Mouse (Mus musculus): ENCODE measurements around the gene Lmf2. TPM values are rescaled to one million over a fixed set of nuclear protein-coding genes. Genes with fewer than 3 reads are reported as not detected.

The Lmf2 gene
- 96.5 TPM for polyA plus RNA-seq (2012; fragmentation: generic; extraction: Trizol)

DNA sequence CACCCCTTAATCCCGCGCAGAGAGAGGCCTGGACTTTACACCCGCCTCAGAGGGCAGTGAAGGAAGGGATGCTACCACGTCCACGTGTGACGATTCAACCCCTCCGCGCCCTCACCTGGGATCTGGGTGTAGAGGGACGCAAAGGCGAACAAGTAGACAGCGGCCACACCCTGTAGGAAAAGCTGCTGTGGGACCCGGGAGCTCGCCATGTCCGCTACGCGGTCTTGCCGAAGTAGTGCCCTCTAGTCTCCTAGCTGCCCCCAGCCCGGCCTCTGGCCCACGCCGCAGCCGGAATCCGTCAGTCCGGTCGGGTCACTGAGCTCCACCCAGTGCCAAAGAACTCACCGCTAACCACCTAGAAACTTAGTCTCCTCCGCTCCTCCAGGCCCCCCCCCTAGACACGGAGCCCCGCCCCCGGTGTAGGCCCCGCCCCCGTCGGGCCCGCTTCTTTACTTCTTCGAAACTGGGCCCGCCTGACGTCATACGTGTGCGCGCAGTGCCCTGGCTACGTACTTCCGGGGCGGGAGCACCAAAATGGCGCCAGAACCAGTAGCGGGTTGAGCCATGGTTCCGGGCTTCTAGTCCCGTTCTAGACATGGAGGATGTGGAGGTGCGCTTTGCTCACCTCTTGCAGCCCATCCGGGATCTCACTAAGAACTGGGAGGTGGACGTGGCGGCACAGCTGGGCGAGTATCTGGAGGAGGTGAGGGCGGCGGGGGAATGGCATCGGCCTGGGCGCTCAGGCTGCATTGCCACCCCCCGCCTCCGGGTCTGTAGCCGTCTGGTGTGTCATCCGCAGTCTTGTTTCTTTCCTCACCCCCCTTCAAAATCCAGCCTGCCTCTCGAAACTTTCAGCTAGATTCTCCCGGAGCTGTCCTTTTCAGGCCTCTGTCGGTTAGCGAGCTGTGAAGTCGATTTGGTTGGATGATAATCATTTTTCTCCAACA is at the start of gene Lmf2, which contains the start of gene Ncaph2:
Gene Lmf2, minus strand, starts transcription at position 419 of the 947 bp plus-strand sequence.
Gene Ncaph2, plus strand, starts transcription at position 479 of the 947 bp plus-strand sequence.
- Histone ChIP-seq H3K27me3 (ENCODE audit: control insufficient read depth, insufficient read depth, insufficient read length) (no peaks in the 10 kb centered on the region), H3ac (ENCODE audit: control insufficient read depth, insufficient read length) (peak within 1 kb of the TSS; percentile 67), H3K36me3 (ENCODE audit: control insufficient read depth, insufficient read depth) (peaks cover 15% of the 10 kb centered on the region), H3K79me2 (ENCODE audit: control insufficient read depth, insufficient read depth) (peaks cover 62% of the 10 kb centered on the region), H3K4me3 (peak within 1 kb of the TSS; percentile 97), H3K4me2 (ENCODE audit: low read depth) (peak within 1 kb of the TSS; percentile 86)
- TF ChIP-seq TCF12 (IDR thresholded peaks at IDR 0.05; ENCODE audit: insufficient read depth, poor library complexity, severe bottlenecking) (no peak), USF1 (IDR thresholded peaks at IDR 0.05; ENCODE audit: low read depth) (no peak), MAX (IDR thresholded peaks at IDR 0.05; ENCODE audit: low read depth) (no peak), CEBPB (IDR thresholded peaks at IDR 0.05; ENCODE audit: insufficient read depth, poor library complexity, severe bottlenecking) (no peak), REST (IDR thresholded peaks at IDR 0.05; ENCODE audit: insufficient read depth, insufficient read length) (no peak), POLR2AphosphoS2 (IDR thresholded peaks at IDR 0.05; ENCODE audit: insufficient read length, low read depth) (peak; percentile 78), TCF3 (IDR thresholded peaks at IDR 0.05; ENCODE audit: insufficient read length, low read depth) (no peak), MYOG (IDR thresholded peaks at IDR 0.05; ENCODE audit: control insufficient read depth in 1 of 3, insufficient read depth in 1 of 3, insufficient read length in 2 of 3, low read depth in 2 of 3) (peak in 1 of 3 experiments; percentile 7), MYOD1 (IDR thresholded peaks at IDR 0.05; ENCODE audit: control insufficient read depth in 1 of 3, insufficient read length in 2 of 3, low read depth in 2 of 3) (no peak), POLR2A (IDR thresholded peaks at IDR 0.05; ENCODE audit: insufficient read length, low read depth) (peak; percentile 70), E2F4 (IDR thresholded peaks at IDR 0.05; ENCODE audit: insufficient read depth) (peak; percentile 89), SRF (IDR thresholded peaks at IDR 0.05; ENCODE audit: control insufficient read depth, insufficient read length, low read depth) (peak; percentile 84)

DNA sequence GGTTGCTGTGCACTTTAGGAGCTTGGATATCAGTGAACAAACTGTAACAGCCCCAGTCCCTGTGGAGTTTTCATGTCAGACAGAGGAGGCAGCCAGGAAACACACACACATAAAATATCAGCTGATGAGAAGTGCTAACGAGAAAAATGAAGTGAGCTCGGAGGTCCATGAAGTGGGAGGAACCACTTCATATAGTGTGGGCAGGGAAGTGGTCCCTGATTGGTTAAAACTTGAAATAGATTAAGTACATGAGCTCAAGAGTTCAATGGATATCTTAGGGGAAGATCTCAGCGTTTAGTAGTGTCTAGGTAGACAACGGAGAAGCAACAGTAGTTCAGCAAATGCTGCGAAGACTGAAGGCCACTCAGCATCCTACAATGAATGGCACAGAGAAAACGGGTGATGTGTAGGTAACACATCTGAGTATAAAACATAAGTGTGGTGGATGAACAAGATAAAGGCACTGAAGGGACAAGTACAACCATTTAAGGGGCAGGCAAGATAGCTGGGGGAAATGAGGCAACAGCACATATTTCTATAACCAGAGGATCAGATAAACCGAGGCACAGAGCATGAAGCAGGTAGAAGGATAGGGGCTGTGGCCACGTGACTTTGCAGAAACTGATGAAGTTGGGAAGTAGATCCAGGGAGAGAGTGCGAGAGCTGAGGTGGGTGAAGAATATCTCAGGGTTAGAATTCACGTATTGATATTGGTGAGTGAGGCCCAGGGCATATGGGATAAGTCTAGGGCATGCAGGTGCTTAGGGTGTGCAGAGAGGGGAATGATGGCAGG is 49.6 kb upstream of the Lmf2 start:
- TF ChIP-seq MYOD1 (IDR thresholded peaks at IDR 0.05; ENCODE audit: control insufficient read depth in 1 of 3, insufficient read length in 2 of 3, low read depth in 2 of 3) (no peak), POLR2A (IDR thresholded peaks at IDR 0.05; ENCODE audit: insufficient read length, low read depth) (no peak), USF1 (IDR thresholded peaks at IDR 0.05; ENCODE audit: low read depth) (no peak), SRF (IDR thresholded peaks at IDR 0.05; ENCODE audit: control insufficient read depth, insufficient read length, low read depth) (no peak), CEBPB (IDR thresholded peaks at IDR 0.05; ENCODE audit: insufficient read depth, poor library complexity, severe bottlenecking) (no peak), MAX (IDR thresholded peaks at IDR 0.05; ENCODE audit: low read depth) (no peak), E2F4 (IDR thresholded peaks at IDR 0.05; ENCODE audit: insufficient read depth) (no peak)
- no peaks in the 10 kb centered on the region for H3K27me3 ChIP-seq (ENCODE audit: control insufficient read depth, insufficient read depth, insufficient read length)
- H3ac ChIP-seq (ENCODE audit: control insufficient read depth, insufficient read length) = no peak overlapping the region
- no peak overlapping the region for H3K4me3 ChIP-seq
- H3K4me2 ChIP-seq (ENCODE audit: low read depth) = no peak overlapping the region
- no peaks in the 10 kb centered on the region for H3K36me3 ChIP-seq (ENCODE audit: control insufficient read depth, insufficient read depth)
- H3K79me2 ChIP-seq (ENCODE audit: control insufficient read depth, insufficient read depth) = no peaks in the 10 kb centered on the region

DNA sequence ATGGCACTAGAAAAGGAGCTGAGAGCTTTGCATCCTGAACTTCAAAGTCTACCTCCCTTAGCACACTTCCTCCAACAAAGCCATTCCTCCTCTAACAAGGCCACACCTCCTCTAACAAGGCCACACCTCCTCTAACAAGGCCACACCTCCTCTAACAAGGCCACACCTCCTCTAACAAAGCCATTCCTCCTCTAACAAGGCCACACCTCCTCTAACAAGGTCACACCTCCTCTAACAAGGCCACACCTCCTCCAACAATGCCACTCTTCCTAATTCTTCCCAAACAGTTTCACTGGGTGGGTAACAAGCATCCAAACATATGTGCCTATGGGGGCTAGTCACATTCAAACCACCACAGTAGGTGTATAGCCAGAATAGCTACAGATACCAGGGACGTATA is 47.0 kb upstream of the Lmf2 start:
- Histone ChIP-seq H3K4me3 (no peak overlapping the region), H3K79me2 (ENCODE audit: control insufficient read depth, insufficient read depth) (no peaks in the 10 kb centered on the region), H3K4me2 (ENCODE audit: low read depth) (no peak overlapping the region), H3K36me3 (ENCODE audit: control insufficient read depth, insufficient read depth) (no peaks in the 10 kb centered on the region), H3ac (ENCODE audit: control insufficient read depth, insufficient read length) (no peak overlapping the region), H3K27me3 (ENCODE audit: control insufficient read depth, insufficient read depth, insufficient read length) (peaks cover 15% of the 10 kb centered on the region)
- TF ChIP-seq CEBPB (IDR thresholded peaks at IDR 0.05; ENCODE audit: insufficient read depth, poor library complexity, severe bottlenecking) (no peak), MAX (IDR thresholded peaks at IDR 0.05; ENCODE audit: low read depth) (no peak), E2F4 (IDR thresholded peaks at IDR 0.05; ENCODE audit: insufficient read depth) (no peak), SRF (IDR thresholded peaks at IDR 0.05; ENCODE audit: control insufficient read depth, insufficient read length, low read depth) (no peak), USF1 (IDR thresholded peaks at IDR 0.05; ENCODE audit: low read depth) (no peak), POLR2AphosphoS2 (IDR thresholded peaks at IDR 0.05; ENCODE audit: insufficient read length, low read depth) (no peak), TCF3 (IDR thresholded peaks at IDR 0.05; ENCODE audit: insufficient read length, low read depth) (no peak), POLR2A (IDR thresholded peaks at IDR 0.05; ENCODE audit: insufficient read length, low read depth) (no peak), MYOD1 (IDR thresholded peaks at IDR 0.05; ENCODE audit: control insufficient read depth in 1 of 3, insufficient read length in 2 of 3, low read depth in 2 of 3) (no peak), MYOG (IDR thresholded peaks at IDR 0.05; ENCODE audit: control insufficient read depth in 1 of 3, insufficient read depth in 1 of 3, insufficient read length in 2 of 3, low read depth in 2 of 3) (no peak), TCF12 (IDR thresholded peaks at IDR 0.05; ENCODE audit: insufficient read depth, poor library complexity, severe bottlenecking) (no peak), REST (IDR thresholded peaks at IDR 0.05; ENCODE audit: insufficient read depth, insufficient read length) (no peak)

DNA sequence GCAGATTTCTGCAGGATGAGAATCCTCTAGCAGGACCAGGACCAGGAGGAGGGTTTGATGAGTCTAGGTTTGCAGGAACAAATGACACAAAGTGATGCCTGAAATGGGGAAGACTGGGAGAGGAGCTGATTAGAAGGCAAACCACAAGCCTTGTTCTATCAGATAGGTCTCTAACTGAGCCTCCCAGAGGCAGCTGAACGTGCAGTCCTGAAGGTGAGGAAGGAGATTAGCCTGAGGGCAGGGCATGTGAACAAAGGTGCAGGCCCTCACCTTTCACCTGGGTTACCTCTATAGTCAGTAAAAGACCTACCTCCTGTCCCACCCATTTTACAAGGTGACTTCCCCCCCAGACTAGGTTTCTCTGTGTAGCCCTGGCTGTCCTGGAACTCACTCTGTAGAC is 44.3 kb upstream of the Lmf2 start:
- Histone ChIP-seq H3ac (ENCODE audit: control insufficient read depth, insufficient read length) (no peak overlapping the region), H3K36me3 (ENCODE audit: control insufficient read depth, insufficient read depth) (no peaks in the 10 kb centered on the region), H3K79me2 (ENCODE audit: control insufficient read depth, insufficient read depth) (no peaks in the 10 kb centered on the region), H3K27me3 (ENCODE audit: control insufficient read depth, insufficient read depth, insufficient read length) (peaks cover 35% of the 10 kb centered on the region), H3K4me2 (ENCODE audit: low read depth) (no peak overlapping the region), H3K4me3 (no peak overlapping the region)
- TF ChIP-seq USF1 (IDR thresholded peaks at IDR 0.05; ENCODE audit: low read depth) (no peak), MYOG (IDR thresholded peaks at IDR 0.05; ENCODE audit: control insufficient read depth in 1 of 3, insufficient read depth in 1 of 3, insufficient read length in 2 of 3, low read depth in 2 of 3) (no peak), TCF12 (IDR thresholded peaks at IDR 0.05; ENCODE audit: insufficient read depth, poor library complexity, severe bottlenecking) (no peak)

Data from myocyte (in vitro differentiated cells).